Mouse (Mus musculus) layer of hippocampus, postnatal 10 days (tissue): ENCODE data around the gene Repin1. TPM values are rescaled to one million over a fixed set of nuclear protein-coding genes. Genes with fewer than 3 reads are reported as not detected.

ENCODE experiments used
- DNase-seq, 2 experiments: peaks; one replicate each; pipeline ENCODE4 v3.0.0; 2021; ENCODE audit warnings: low spot score in 2 of 2
- total RNA-seq, 2 experiments: library from RNA; stranded (reverse); gene quantifications; 2 replicates each; pipeline ENCODE4 v1.2.3; 2021

The Repin1 gene
- total RNA-seq, 2 experiments from 2014 or later = 29.2 to 30.1 TPM

- no peak for DNase-seq
Observed at GRCm38 (mm10) chr6:48578736-48579135, 14.9 kb upstream of the Repin1 start.

- no peak for DNase-seq
Observed at GRCm38 (mm10) chr6:48579215-48579648, 14.5 kb upstream of the Repin1 start.

DNA sequence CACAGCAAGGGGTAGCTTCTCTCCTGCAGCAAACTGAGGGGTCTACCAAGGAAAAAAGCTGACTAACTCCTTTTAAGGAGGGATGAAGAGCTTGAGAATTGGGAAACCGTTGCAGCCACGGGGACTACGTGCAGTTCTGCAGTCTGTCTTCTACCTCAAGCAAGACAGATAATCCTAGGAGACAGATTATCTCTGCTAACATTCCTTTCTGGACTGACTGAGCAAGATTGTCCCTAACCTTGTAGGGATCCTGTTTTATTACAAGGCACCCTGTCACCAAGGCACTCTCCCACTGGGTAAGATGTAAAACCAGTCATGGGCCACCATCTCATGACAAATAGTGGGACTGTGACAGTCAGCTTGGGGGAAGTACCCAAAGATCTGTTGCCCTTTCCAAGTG, 12.4 kb upstream of the Repin1 start:
- DNase-seq = no peak

GRCm38 (mm10) chr6:48582037-48582436, 11.6 kb upstream of the Repin1 start:
- DNase-seq = peak; percentile 21 to 50

DNA sequence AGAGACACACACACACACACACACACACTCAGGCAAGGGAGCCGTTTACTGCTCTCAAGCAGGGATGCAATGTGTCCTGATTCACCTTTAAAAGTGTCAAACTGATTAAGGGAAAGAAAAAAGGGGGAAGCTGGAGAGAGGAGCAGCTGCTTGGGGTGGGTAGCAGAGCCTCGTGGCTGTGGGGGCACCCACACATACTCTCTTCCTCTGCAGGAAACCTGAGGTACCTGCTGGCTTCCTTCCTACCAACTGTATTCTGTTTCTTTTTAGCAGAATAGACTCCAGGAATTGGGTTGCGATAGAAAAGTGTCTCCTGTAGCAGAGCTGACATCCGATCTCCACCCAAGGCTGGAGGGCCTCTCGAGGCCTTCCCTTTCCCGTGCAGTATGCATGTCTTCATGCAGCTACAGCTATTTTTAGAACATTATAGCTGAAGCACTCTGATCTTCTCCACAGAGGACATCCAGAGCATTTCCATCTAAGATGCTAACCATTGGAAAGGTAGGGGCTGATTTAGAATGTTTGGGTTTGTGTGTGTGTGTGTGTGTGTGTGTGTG, 4.4 kb upstream of the Repin1 start, which contains the start of gene Gm45021:
Gm45021 (plus strand) TSS at position 417 of the 557 bp plus-strand sequence.
- DNase-seq = no peak

DNA sequence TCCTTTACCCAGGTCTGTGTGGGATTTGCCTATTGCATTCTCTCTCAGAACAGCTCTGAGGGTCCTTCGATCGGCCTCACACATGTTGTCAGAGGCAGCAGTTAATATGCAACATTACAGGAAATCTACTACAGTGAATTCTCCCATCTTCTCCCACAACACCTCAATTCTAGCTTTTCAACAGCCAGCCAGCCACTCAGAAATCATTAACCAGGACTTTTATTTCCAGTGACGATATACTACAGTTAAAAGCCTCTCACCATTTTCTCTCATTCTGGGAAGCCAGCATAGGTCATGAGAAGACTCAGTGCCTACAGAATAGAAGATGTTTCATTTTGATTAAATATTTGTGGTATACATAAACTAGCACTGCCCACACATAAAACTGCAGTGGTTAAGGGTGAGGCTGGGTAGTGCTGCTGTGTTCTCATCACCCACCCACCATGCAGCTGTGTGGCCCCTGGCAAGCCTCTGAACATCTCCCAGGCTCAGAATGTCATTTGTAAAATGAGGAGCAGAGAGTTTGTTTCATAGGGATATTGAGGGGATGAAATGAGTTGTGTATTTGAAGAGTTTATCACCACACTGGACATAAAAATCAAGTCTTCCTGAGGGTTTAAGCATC, 2.4 kb upstream of the Repin1 start:
- DNase-seq = no peak

- DNase-seq = no peak
Observed at GRCm38 (mm10) chr6:48591871-48592270, 1.8 kb upstream of the Repin1 start.

DNA sequence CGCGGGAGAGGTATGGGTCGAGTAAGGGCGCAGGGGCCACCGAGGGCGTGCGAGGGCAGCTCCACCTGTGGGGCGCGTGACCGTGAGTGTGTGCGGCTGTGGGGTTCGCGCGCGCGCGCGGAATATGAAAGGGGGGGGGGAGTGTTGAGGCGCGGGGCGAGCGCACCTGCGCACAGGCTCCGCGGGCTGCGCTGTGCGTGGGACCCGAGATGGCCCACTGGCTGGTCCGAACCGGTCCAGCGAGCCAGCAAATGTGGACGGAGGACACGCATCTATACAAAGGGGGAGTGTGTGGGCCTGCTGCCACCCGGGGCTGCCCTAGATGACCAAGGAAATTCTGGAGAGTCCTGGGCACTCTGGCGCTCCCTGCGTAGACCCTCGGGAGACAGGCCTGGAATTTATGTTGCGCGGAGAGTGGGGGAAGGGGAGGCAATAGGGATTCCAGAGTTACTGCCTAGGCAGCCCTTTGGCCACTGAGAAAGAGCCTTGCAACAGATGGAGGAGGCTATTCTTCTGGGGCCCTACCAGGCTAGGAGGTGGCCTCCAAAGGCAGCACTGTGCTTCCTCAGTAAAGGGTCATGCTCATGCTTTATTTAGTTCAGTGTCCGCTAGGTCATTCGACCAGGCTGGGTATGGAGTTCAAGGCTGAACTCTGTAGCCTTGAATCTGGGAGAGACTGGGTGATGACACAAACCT, 508 bp downstream of the Repin1 start:
- DNase-seq = peak; percentile 69 to 72

DNA sequence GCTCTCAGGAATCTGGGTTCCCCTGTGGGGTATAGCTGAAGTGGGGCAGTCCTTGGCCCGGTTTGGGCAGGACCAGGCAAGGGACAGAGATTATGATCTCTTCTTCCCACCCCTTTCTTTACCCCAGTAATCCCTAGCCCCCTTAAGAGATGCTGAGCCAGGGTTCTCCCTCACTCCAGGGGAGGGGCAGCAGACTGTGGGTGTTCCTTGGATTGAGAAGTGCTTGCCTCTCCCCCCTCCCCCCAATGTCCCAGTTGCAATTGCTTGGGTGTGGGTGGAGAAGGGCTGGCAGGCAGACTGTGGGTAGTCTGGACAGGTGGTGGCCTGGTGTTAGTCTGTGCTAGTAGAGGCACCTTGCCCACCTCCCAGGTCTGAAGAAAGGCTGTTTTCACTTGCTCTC, 1.6 kb downstream of the Repin1 start:
- DNase-seq = no peak

GRCm38 (mm10) chr6:48596545-48597232, 3.0 kb downstream of the Repin1 start:
- no peak for DNase-seq

DNA sequence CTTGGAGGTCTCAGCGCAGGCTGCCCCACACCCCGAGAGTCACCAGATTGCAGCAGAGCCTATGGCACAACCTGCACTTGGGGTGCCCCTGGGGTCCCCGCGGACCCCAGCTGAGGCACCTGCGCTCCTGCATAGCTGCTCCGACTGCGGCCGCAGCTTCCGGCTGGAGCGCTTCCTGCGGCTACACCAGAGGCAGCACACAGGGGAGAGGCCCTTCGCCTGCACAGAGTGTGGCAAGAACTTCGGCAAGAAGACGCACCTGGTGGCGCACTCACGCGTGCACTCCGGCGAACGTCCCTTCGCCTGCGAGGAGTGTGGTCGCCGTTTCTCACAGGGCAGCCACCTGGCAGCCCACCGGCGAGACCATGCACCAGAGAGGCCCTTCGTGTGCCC, 3.5 kb downstream of the Repin1 start:
- DNase-seq = no peak

DNA sequence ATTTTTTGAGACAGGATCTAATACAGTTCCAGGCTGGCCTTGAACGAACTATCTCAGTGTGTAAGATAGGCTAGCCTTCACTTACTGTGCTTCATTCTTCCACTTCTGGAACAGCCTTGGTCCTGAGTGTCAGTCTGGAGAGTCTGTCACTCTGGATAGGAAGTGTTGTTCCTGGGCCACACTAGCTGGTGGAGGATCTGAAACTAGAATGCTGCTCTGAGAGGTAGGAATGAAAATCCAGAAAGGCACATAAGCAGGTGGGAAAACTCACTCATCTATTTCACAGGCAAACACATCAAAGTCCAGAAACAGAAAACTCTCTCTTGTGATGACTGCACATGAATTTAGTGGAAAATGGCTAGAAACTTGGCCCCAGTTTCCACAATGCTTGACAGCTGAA, 6.9 kb downstream of the Repin1 start:
- no peak for DNase-seq

DNA sequence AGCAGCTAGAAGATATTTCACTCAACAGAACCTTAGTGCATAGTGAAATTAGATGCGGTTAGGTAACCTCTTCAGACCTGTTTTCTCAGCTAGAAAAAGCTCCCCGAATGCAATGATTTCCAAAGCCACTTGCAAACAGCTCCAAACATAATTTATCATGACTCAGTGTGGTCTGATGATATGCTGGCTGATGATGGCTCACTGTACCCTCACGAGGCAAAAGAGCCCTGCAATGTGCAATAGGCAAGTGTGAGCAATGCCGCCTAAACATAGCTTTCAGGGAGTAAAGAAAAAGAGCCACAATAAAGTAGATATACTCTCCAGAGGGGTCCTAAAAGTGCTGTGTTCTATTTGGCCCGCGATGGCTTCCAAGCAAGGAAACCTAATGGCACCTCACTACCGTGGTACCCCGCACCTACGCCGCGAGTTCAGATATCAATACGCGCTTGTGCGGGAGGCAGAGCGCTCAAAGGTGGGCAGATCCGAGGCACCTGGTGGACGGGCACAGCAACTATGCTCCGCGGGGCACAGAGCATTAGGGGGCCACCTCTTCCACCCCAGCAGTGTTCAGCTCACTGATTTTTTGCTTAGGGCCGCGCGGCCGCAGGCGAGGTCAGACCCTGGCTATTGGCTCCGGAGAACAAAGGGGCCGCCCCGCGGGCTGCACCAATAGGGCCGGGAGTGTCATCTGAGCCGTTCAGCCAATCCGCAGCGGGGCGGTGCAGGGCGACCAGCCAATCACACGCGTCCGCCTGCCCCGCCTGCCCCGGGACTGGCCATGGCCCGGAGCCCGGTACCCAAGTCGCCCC, 7.8 kb downstream of the Repin1 start, which contains the start of gene Zfp775:
Zfp775 (plus strand) TSS at position 793 of the 809 bp plus-strand sequence.
- DNase-seq = peak; percentile 96 to 98

DNA sequence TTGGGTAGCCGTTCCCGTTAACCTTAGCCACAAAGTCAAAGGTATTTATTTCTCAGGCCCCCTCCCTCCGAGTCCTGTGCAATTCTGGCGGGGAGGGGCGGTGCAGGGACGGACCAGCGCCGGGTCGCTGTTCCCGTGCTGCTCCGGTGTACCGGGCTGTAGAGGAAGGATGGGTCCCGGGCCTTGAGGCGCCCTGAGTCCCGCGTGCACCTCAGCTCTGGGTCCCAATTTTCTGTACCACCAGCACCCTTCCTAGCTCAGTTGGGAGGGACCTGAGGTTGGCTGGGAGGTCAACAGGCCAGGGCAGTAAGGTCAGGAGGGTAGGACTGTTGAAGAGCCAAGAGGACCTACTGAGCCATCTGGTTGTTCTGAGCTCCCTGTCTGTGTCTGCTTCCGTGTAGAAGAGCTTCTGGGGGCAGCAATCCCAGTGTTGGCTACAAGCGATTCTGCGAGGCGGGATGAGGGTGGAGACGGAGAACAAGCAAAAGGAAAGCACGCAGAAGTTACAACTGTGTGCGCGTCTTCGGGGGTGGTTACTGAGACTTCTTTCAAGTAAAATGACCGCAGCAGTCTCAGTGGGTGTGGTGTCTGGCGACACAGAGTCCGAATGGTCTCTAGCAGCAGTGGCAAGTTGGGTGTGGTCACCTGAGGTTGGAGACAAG, 8.5 kb downstream of the Repin1 start:
- DNase-seq = no peak

DNA sequence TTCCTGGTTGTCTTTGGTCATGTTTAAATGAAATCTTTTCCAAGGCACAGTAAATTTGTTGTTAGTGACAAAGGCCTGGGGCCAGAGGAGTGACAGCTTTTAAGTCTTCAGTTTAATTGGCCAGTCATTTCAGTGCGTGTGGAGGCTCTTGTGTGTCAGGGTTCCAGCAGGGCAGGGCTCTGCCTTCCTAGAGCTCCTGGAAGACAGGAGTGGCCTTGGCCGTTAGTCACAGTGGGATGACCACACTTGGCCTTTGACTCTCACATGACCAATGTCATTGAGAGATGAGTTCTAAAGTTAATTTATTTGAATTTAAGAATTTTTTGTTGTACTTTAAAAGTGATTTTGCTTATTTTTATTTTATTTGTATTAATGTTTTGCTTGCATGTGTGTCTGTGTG, 14.4 kb downstream of the Repin1 start:
- no peak for DNase-seq

- no peak for DNase-seq
Observed at GRCm38 (mm10) chr6:48609512-48609911, 15.8 kb downstream of the Repin1 start.

DNA sequence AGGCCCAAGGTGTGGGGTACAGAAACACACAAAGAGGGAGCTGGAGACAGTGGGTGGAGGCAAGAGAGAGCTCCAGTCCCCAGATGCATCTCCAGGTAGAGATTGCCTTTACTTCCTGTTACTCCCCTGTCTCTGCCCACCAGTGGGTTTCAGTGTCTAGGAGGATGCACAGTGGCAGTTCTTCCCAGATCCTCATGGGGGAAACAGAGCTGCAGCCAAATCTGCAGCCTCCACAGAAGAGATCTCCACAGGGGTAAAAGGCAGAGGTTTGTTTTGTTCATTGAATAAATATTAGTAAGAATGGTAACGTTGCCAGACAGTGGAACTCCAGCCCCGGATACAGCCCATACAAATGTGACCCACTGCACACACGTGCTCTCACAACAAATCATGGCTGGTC, 17.0 kb downstream of the Repin1 start:
- no peak for DNase-seq

DNA sequence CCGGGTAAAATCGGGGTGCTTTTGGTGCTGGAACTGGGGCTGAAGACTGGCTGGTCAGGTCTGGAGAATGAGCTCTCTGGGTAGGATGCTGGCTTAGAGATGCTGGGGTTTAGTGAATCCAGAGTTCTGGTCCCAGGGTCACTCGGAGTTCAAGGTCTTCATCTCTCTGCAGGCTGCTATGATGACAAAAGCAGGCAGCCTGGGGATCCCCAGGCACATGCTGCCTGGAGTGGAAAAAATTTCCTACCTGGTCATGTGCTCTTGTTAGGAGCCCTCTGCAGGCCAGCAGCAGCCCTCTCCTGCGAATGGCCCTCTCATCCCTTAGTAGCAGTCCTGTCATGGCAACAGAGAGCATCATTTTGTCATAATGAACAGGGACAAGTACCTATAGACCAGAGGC, 19.8 kb downstream of the Repin1 start:
- no peak for DNase-seq

DNA sequence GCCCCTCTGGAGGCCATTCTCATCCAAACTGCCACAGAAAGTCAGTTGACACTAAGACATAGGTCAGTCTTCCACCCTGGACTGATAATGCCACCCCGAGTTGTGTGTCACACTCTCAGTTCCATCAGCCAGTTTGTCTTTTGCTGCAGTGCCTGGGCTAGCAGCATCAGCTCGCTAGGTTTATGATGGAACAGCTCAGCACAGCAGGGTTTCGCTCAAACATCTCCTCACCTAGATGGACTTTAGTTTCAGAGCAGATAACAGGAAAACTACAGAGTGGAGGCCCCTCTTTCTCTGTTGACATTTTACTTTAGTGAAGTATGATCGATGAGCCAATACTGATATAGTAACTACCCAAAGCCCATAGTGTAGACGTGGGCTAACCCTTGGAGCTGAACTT, 21.1 kb downstream of the Repin1 start:
- no peak for DNase-seq

- DNase-seq = no peak
Observed at GRCm38 (mm10) chr6:48620031-48620430, 26.3 kb downstream of the Repin1 start.
